Mouse (Mus musculus) limb, embryonic 15.5 days (tissue): ENCODE measurements around the gene Pcolce2. TPM values are rescaled to one million over a fixed set of nuclear protein-coding genes. Genes with fewer than 3 reads are reported as not detected.
"Not testable (repeated sequence)": the region's sequence is repeated elsewhere in the genome, so short reads cannot be mapped to it uniquely, and the experiment has no call there.

Experiments used
- ATAC-seq: fragments of 200-750 bp; cut with Nextera tagmentation; 2 replicates; pipeline ENCODE4 v1.8.0; 2017; ENCODE audit warnings: low read depth, moderate TSS enrichment; ENCODE audit not compliant: insufficient number of reproducible peaks, low FRiP score, low TSS enrichment
- H3K27ac ChIP-seq: fragments of 300-500 bp; sonication (generic); 2 replicates; pipeline ENCODE4 v1.5.1; 2015; ENCODE audit warnings: moderate library complexity, mild to moderate bottlenecking, inconsistent platforms
- H3K27me3 ChIP-seq: fragments of 300-500 bp; sonication (generic); 2 replicates; pipeline ENCODE4 v1.6.1; 2015; ENCODE audit warnings: inconsistent platforms
- H3K36me3 ChIP-seq: fragments of 300-500 bp; sonication (generic); 2 replicates; pipeline ENCODE4 v1.6.1; 2015; ENCODE audit warnings: inconsistent platforms
- H3K4me1 ChIP-seq: fragments of 300-500 bp; sonication (generic); 2 replicates; pipeline ENCODE4 v1.6.1; 2015; ENCODE audit warnings: inconsistent platforms
- H3K4me2 ChIP-seq: fragments of 300-500 bp; sonication (generic); 2 replicates; pipeline ENCODE4 v1.6.1; 2015; ENCODE audit warnings: mild to moderate bottlenecking, inconsistent platforms
- H3K4me3 ChIP-seq: fragments of 300-500 bp; sonication (generic); 2 replicates; pipeline ENCODE4 v1.5.1; 2015; ENCODE audit warnings: mild to moderate bottlenecking, inconsistent platforms
- H3K9ac ChIP-seq: fragments of 300-500 bp; sonication (generic); 2 replicates; pipeline ENCODE4 v1.6.1; 2015; ENCODE audit warnings: inconsistent platforms
- H3K9me3 ChIP-seq: fragments of 300-500 bp; sonication (generic); 2 replicates; pipeline ENCODE4 v1.6.1; 2016; ENCODE audit warnings: inconsistent platforms
- WGBS: fragments of 180-500 bp; shearing (Covaris S2); methylation state at CpG from one replicate; pipeline ENCODE4 v1.1.7; 2015; 5-methylcytosine and 5-hydroxymethylcytosine counted together
- polyA plus RNA-seq: library from polyadenylated mRNA; unstranded; fragments of >200 nt; fragmentation: Nextera tagmentation; extraction: Ambion mirVana; gene quantifications from 2 replicates; pipeline ENCODE4 v1.2.1, GENCODE M21; 2015

Gene Pcolce2
- polyA plus RNA-seq, 1 experiment from 2014 or later: 26.5 TPM

GRCm38 (mm10) chr9:95614861-95615615, 22.4 kb upstream of the Pcolce2 start:
- Histone ChIP-seq H3K4me2 (no peak overlapping the region), H3K9ac (no peak overlapping the region), H3K9me3 (no peaks in the 10 kb centered on the region), H3K4me3 (no peak overlapping the region), H3K36me3 (no peaks in the 10 kb centered on the region), H3K4me1 (no peaks in the 10 kb centered on the region), H3K27ac (no peak overlapping the region), H3K27me3 (no peaks in the 10 kb centered on the region)
- no peak for ATAC-seq
- 70% methylated on average over 14 of the region's 14 CpGs for WGBS

- no peak for ATAC-seq
- no peaks in the 10 kb centered on the region for H3K9me3 ChIP-seq
- 73% methylated on average over 3 of the region's 3 CpGs for WGBS
- H3K4me1 ChIP-seq: no peaks in the 10 kb centered on the region
- H3K36me3 ChIP-seq: no peaks in the 10 kb centered on the region
- no peak overlapping the region for H3K4me2 ChIP-seq
- H3K27me3 ChIP-seq: no peaks in the 10 kb centered on the region
- H3K4me3 ChIP-seq: no peak overlapping the region
- no peak overlapping the region for H3K9ac ChIP-seq
- H3K27ac ChIP-seq: no peak overlapping the region
Observed at GRCm38 (mm10) chr9:95615961-95616360, 21.4 kb upstream of the Pcolce2 start.

GRCm38 (mm10) chr9:95618572-95618971, 18.8 kb upstream of the Pcolce2 start:
- no peaks in the 10 kb centered on the region for H3K9me3 ChIP-seq
- no peaks in the 10 kb centered on the region for H3K4me1 ChIP-seq
- H3K4me2 ChIP-seq: no peak overlapping the region
- H3K9ac ChIP-seq: no peak overlapping the region
- ATAC-seq: no peak
- no peak overlapping the region for H3K4me3 ChIP-seq
- H3K27ac ChIP-seq: no peak overlapping the region
- 84% methylated on average over 1 of the region's 1 CpGs for WGBS
- H3K36me3 ChIP-seq: no peaks in the 10 kb centered on the region
- no peaks in the 10 kb centered on the region for H3K27me3 ChIP-seq

- Histone ChIP-seq H3K27me3 (no peaks in the 10 kb centered on the region), H3K4me2 (no peak overlapping the region), H3K4me3 (no peak overlapping the region), H3K4me1 (no peaks in the 10 kb centered on the region), H3K36me3 (no peaks in the 10 kb centered on the region), H3K9ac (no peak overlapping the region), H3K27ac (no peak overlapping the region), H3K9me3 (no peaks in the 10 kb centered on the region)
- no peak for ATAC-seq
- 82% methylated on average over 3 of the region's 3 CpGs for WGBS
Observed at GRCm38 (mm10) chr9:95624072-95624471, 13.3 kb upstream of the Pcolce2 start.

GRCm38 (mm10) chr9:95628439-95628948, 8.9 kb upstream of the Pcolce2 start:
- Histone ChIP-seq H3K4me1 (no peaks in the 10 kb centered on the region), H3K9ac (no peak overlapping the region), H3K27ac (no peak overlapping the region), H3K9me3 (no peaks in the 10 kb centered on the region), H3K4me3 (no peak overlapping the region), H3K4me2 (no peak overlapping the region), H3K36me3 (no peaks in the 10 kb centered on the region), H3K27me3 (no peaks in the 10 kb centered on the region)
- no peak for ATAC-seq
- WGBS: 80% methylated on average over 6 of the region's 6 CpGs

- not testable (repeated sequence) for H3K36me3 ChIP-seq, H3K4me1 ChIP-seq, ATAC-seq, H3K9ac ChIP-seq, H3K4me2 ChIP-seq, H3K9me3 ChIP-seq, H3K27ac ChIP-seq, H3K27me3 ChIP-seq, H3K4me3 ChIP-seq
- WGBS: 79% methylated on average over 2 of the region's 2 CpGs
Observed at GRCm38 (mm10) chr9:95629561-95629960, 7.8 kb upstream of the Pcolce2 start.

- Histone ChIP-seq H3K4me3 (no peak overlapping the region), H3K4me1 (peaks cover 10% of the 10 kb centered on the region), H3K27ac (no peak overlapping the region), H3K9ac (no peak overlapping the region), H3K9me3 (no peaks in the 10 kb centered on the region), H3K4me2 (no peak overlapping the region), H3K36me3 (no peaks in the 10 kb centered on the region), H3K27me3 (peaks cover 14% of the 10 kb centered on the region)
- ATAC-seq: no peak
- WGBS: 60% methylated on average over 4 of the region's 4 CpGs
Observed at GRCm38 (mm10) chr9:95636395-95636794, 1.0 kb upstream of the Pcolce2 start.

- H3K27ac ChIP-seq: no peak overlapping the region
- H3K9me3 ChIP-seq: no peaks in the 10 kb centered on the region
- H3K27me3 ChIP-seq: peaks cover 14% of the 10 kb centered on the region
- no peaks in the 10 kb centered on the region for H3K36me3 ChIP-seq
- H3K9ac ChIP-seq: no peak overlapping the region
- peaks cover 10% of the 10 kb centered on the region for H3K4me1 ChIP-seq
- WGBS: 37% methylated on average over 4 of the region's 4 CpGs
- ATAC-seq: no peak
- no peak overlapping the region for H3K4me3 ChIP-seq
- no peak overlapping the region for H3K4me2 ChIP-seq
Observed at GRCm38 (mm10) chr9:95639919-95640318, 2.5 kb downstream of the Pcolce2 start.

GRCm38 (mm10) chr9:95645926-95646325, 8.5 kb downstream of the Pcolce2 start:
- 79% methylated on average over 8 of the region's 8 CpGs for WGBS
- Histone ChIP-seq H3K36me3 (no peaks in the 10 kb centered on the region), H3K4me3 (no peak overlapping the region), H3K4me1 (no peaks in the 10 kb centered on the region), H3K4me2 (no peak overlapping the region), H3K27ac (no peak overlapping the region), H3K9ac (no peak overlapping the region), H3K9me3 (no peaks in the 10 kb centered on the region), H3K27me3 (no peaks in the 10 kb centered on the region)
- no peak for ATAC-seq

GRCm38 (mm10) chr9:95653363-95653762, 16.0 kb downstream of the Pcolce2 start:
- H3K4me3 ChIP-seq: no peak overlapping the region
- 87% methylated on average over 6 of the region's 6 CpGs for WGBS

GRCm38 (mm10) chr9:95654356-95654755, 17.0 kb downstream of the Pcolce2 start:
- Histone ChIP-seq H3K4me2 (no peak overlapping the region), H3K4me1 (no peaks in the 10 kb centered on the region), H3K27ac (no peak overlapping the region), H3K36me3 (no peaks in the 10 kb centered on the region), H3K9me3 (no peaks in the 10 kb centered on the region), H3K9ac (no peak overlapping the region), H3K27me3 (no peaks in the 10 kb centered on the region), H3K4me3 (no peak overlapping the region)
- WGBS: 97% methylated on average over 5 of the region's 5 CpGs
- ATAC-seq: no peak

More at GRCm38 (mm10) chr9:95653363-95653762, 16.0 kb downstream of the Pcolce2 start:
- ATAC-seq: no peak
- H3K9me3 ChIP-seq: no peaks in the 10 kb centered on the region
- no peaks in the 10 kb centered on the region for H3K36me3 ChIP-seq
- H3K4me2 ChIP-seq: no peak overlapping the region
- H3K9ac ChIP-seq: no peak overlapping the region
- no peak overlapping the region for H3K27ac ChIP-seq
- H3K4me1 ChIP-seq: no peaks in the 10 kb centered on the region
- no peaks in the 10 kb centered on the region for H3K27me3 ChIP-seq

- H3K27me3 ChIP-seq: no peaks in the 10 kb centered on the region
- no peaks in the 10 kb centered on the region for H3K9me3 ChIP-seq
- no peak overlapping the region for H3K4me3 ChIP-seq
- H3K4me1 ChIP-seq: no peaks in the 10 kb centered on the region
- no peak for ATAC-seq
- no peak overlapping the region for H3K4me2 ChIP-seq
- no peak overlapping the region for H3K27ac ChIP-seq
- no peaks in the 10 kb centered on the region for H3K36me3 ChIP-seq
- H3K9ac ChIP-seq: no peak overlapping the region
- WGBS: 89% methylated on average over 2 of the region's 2 CpGs
Observed at GRCm38 (mm10) chr9:95657941-95658340, 20.5 kb downstream of the Pcolce2 start.
